Mouse (Mus musculus) spleen, embryonic (tissue): Measurements from ENCODE around the gene Casc3.

Experiments used
- CTCF ChIA-PET: fragments of 350-600 bp; sonication (Branson Sonifier 250); formaldehyde crosslinking; loops from one replicate; lab custom pipeline; 2022; lab: Charles Lee

Gene Casc3

DNA sequence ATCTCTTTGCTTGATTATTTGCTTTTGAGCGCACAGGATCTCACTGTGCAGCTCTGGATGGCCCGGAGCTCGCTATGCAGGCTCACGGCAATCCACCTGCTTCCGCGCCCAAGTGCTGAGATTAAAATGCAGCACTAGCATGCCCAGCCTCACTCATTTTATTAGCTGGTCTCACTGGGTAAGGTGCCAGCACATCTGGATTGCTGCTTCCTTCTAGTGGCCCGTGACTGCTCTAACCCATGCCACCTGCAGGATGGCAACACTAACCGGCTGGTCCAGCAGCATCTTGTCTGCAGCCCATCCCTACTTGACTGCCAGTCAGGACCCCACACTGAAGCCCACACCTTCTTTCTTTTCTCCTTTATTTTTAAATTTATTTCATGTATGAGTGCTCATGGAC is 49.4 kb downstream of the Casc3 start:
- CTCF ChIA-PET = no interaction called here

GRCm38 (mm10) chr11:98854659-98855058 is 50.0 kb downstream of the Casc3 start:
- CTCF ChIA-PET = no interaction called here

GRCm38 (mm10) chr11:98858759-98859731 is 54.3 kb downstream of the Casc3 start:
- CTCF ChIA-PET = interaction anchor here (0.6 to 0.7 kb wide), 2 partner anchors 21 to 184 kb away, joined by 3 read pairs; no protein-coding TSS in a partner anchor

DNA sequence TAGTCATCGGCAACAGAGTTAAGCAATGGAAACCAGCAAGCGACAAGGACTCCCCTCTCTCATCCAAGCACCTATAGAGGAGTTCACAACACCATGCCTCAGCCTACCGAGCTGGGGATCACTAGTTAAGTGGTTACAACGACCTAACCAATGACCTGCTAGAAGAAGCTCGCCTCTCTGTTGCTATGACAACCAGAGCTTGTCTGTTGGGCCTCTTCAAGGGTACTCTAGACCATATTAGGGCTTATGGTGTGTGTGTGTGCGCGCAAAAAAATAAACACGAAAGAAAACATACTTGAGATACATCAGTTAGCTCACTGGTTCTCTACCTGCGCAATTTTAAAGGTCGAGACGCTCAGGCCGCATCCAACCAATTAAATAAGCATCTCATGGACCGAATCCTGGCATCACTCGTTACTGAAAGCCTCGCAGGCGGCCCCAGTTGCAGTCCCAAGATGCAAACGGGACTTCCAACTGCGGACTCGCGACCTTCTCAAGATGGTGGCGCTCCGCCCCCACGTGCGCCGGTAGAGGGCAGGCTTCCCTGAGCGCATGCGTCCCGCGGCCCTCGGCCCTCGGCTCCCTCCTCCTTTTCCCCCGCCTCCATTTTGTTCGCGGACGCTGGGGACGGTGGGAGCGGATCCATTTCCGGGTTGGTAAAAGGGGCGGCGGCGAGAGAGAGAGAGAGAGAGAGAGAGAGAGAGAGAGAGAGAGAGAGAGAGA is 58.5 kb downstream of the Casc3 start, which contains the start of gene Wipf2:
Gene Wipf2 (plus strand): TSS at position 611 of the 723 bp plus-strand sequence.
- CTCF ChIA-PET = interaction anchor here (0.6 to 1.0 kb wide), 2 partner anchors 46 to 121 kb away, joined by 4 to 5 read pairs; no protein-coding TSS in a partner anchor

DNA sequence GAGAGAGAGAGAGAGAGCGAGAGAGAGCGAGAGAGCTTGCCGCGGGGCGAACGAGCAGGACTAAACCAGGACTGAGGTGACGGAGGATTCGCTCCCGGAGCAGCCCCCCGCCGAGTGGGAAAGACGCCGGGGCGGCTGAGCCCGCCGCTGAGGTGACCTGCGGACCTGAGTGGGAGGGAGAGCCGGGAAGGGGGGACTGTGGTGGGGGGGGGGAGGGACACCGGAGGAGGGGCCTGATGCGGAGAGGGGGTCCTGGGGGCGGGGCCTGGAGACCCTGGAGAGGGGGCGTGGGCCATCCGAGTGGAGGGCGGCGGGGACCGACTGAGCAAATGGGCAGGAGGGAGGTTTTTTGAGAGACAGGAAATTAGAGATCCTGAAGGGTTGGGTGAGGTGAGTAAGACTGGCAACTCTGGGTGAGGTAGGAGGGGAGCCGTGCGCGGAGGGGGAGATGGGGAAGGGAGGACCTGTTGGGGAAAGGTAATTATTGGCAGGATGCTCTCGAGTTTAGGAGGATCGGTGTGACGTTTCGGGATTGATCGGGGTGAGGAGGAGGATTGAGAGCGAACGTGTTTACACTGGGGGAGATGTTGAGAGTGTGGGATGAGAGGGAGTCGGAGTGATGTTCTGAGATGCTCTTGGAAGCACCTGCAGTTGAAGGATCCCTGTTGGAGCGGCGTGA is 59.2 kb downstream of the Casc3 start:
- CTCF ChIA-PET = no interaction called here

DNA sequence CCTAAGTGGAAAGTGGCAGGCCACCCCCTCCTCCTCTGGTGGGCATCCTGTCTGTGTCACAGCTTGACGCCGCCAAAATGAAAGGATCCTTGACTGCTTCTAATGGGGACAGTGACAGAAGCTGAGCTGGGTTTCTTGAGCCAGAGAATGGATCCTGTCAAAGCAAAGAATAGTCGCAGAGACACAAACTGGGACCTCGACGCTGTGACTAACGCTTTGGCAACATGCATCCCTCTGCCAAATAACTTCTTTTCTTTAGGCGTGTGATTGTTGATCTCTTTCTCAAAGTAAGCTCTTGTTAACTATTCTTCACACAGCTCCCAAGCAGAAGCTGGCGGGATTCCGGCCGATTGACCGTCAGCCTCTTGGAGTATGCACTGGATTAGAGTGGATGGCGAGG is 62.6 kb downstream of the Casc3 start:
- CTCF ChIA-PET = no interaction called here

- CTCF ChIA-PET = no interaction called here
Observed at GRCm38 (mm10) chr11:98869906-98870305, 65.2 kb downstream of the Casc3 start.

DNA sequence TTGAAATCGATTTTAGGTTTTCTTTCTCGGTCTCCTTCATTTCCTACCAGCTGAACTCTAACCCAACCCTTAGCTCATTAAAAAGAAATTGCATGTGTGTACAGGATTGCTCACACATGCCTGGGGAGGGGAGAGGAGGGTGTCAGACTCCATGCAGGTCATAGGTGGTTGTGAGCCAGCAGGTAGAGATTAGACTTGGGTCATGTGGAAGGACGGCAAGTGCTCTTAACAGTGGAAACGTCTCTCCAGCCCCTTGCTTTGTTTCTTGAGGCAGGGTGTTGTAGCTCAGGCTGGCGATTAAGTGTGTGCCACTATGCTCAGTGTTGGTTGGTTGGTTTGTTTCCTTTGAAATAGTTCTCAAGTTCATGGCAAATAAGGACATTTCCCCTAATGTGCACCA is 66.1 kb downstream of the Casc3 start:
- CTCF ChIA-PET = no interaction called here

DNA sequence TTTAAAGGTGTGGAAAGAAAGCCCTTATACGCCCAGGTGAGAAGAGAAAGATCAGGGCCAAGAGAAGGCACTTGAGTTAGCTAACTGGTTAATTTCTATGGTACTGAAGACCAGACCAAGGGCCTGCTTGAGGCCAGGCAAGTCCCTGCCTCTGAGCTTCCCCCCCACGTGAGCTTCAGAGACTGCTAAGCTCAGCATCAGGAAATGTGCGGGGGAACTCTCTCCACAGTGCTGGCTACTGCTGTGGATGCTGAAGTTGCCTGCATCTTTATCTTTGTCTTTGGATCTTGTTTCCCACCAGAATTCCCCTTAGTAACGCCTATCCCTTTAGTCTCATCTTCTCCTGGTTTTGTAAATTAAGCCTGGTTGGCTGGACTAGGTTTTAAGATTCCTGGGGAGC is 66.7 kb downstream of the Casc3 start:
- CTCF ChIA-PET = no interaction called here

DNA sequence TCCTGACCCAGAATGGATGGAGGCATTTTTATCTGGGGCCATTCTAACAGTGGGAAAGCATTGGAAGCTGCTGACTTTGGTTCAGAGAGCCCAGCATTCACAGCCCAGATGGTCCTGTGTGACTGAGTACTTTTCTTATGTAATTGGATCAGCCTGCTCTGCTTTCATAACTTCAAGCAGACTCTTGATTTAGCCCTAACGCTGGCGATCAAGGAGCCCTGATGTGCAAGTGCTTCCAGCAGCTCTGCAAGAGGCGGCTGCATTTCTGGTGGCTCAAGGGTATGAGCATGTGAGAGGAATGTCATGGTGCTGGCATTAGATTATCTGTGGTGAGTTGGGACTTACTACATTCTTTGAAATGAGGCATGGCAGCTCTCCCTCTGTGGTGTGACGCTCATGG is 67.3 kb downstream of the Casc3 start:
- CTCF ChIA-PET = interaction anchor here (0.7 kb wide), 1 partner anchor 249 kb away, joined by 7 read pairs; no protein-coding TSS in a partner anchor

DNA sequence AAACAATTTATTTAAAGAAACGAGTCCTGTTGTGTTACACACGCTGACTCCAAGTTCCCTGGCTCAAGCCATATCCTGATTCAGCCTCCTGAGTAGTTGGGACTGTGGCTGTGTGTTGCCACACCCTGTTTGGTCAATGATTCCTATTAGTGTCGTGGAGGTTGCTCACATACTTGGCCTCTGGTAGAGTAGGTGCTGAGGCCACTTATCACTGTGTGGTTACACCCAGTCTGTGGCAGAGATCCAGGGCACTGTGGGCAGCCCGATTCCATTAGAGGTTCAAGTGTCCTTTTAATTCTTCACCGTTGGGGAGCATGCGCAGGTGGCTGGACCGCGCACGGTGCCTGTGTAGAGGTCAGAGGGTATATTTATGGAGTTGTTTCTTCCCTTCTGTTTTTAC is 69.2 kb downstream of the Casc3 start:
- CTCF ChIA-PET = no interaction called here

GRCm38 (mm10) chr11:98877001-98877400 is 72.3 kb downstream of the Casc3 start:
- CTCF ChIA-PET = no interaction called here
